Mouse (Mus musculus) embryonic facial prominence, embryonic 14.5 days (tissue): ENCODE results near the gene Bcr. TPM values are rescaled to one million over a fixed set of nuclear protein-coding genes. Genes with fewer than 3 reads are reported as not detected.

Source experiments
- ATAC-seq: fragments of 200-750 bp; cut with Nextera tagmentation; 2 replicates; pipeline ENCODE4 v1.8.0; 2017; ENCODE audit warnings: low read depth, moderate number of reproducible peaks, moderate TSS enrichment
- DNase-seq: peaks from one replicate; pipeline ENCODE4 v3.0.0-alpha.2; 2015; ENCODE audit warnings: low spot score
- H3K27ac ChIP-seq: fragments of 300-500 bp; sonication (generic); replicated peaks from 2 replicates; pipeline ENCODE4 v1.5.1; 2014; ENCODE audit warnings: low read depth, mild to moderate bottlenecking, low read length, moderate library complexity
- H3K27me3 ChIP-seq: fragments of 300-500 bp; sonication (generic); replicated peaks from 2 replicates; pipeline ENCODE4 v1.6.1; 2014; ENCODE audit warnings: low read length; ENCODE audit not compliant: control insufficient read depth, insufficient read depth
- H3K36me3 ChIP-seq: fragments of 300-500 bp; sonication (generic); 2 replicates; pipeline ENCODE4 v1.6.1; 2014; ENCODE audit warnings: low read length, mixed read lengths; ENCODE audit not compliant: control insufficient read depth, insufficient read depth
- H3K4me1 ChIP-seq: fragments of 300-500 bp; sonication (generic); 2 replicates; pipeline ENCODE4 v1.6.1; 2014; ENCODE audit warnings: antibody characterized with exemption, low read length; ENCODE audit not compliant: control insufficient read depth, insufficient read depth
- H3K4me2 ChIP-seq: fragments of 300-500 bp; sonication (generic); 2 replicates; pipeline ENCODE4 v1.6.1; 2014; ENCODE audit warnings: low read depth, mild to moderate bottlenecking, low read length, moderate library complexity, mixed read lengths
- H3K4me3 ChIP-seq: fragments of 300-500 bp; sonication (generic); 2 replicates; pipeline ENCODE4 v1.5.1; 2014; ENCODE audit warnings: low read depth, mild to moderate bottlenecking, low read length
- H3K9ac ChIP-seq: fragments of 300-500 bp; sonication (generic); 2 replicates; pipeline ENCODE4 v1.6.1; 2014; ENCODE audit warnings: low read depth, mild to moderate bottlenecking, low read length, moderate library complexity, mixed read lengths
- H3K9me3 ChIP-seq: fragments of 300-500 bp; sonication (generic); 2 replicates; pipeline ENCODE4 v1.6.1; 2016; ENCODE audit warnings: low read length; ENCODE audit not compliant: control insufficient read depth
- WGBS: fragments of 180-500 bp; shearing (Covaris S2); extraction: QIAGEN DNeasy Blood & Tissue Kit; methylation state at CpG from one replicate; pipeline ENCODE4 v1.1.7; 2014; 5-methylcytosine and 5-hydroxymethylcytosine counted together
- polyA plus RNA-seq: library from polyadenylated mRNA; unstranded; fragments of >200 nt; fragmentation: Nextera tagmentation; extraction: Ambion mirVana; gene quantifications from 2 replicates; pipeline ENCODE4 v1.2.1, GENCODE M21; 2014

Gene Bcr
- polyA plus RNA-seq, 1 experiment from 2014 or later: 8.1 TPM

- peaks cover 77% of the 10 kb centered on the region for H3K36me3 ChIP-seq
- no peak overlapping the region for H3K27ac ChIP-seq
- DNase-seq: no peak
- H3K9me3 ChIP-seq: no peaks in the 10 kb centered on the region
- no peaks in the 10 kb centered on the region for H3K4me1 ChIP-seq
- no peak overlapping the region for H3K4me3 ChIP-seq
- ATAC-seq: no peak
- H3K4me2 ChIP-seq: no peak overlapping the region
- H3K27me3 ChIP-seq: no peaks in the 10 kb centered on the region
- 91% methylated on average over 21 of the region's 21 CpGs for WGBS
- no peak overlapping the region for H3K9ac ChIP-seq
These were observed 75.2 kb downstream of the Bcr start for GRCm38 (mm10) chr10:75135518-75136162.

- Histone ChIP-seq H3K9ac (no peak overlapping the region), H3K36me3 (peaks cover 80% of the 10 kb centered on the region), H3K27me3 (no peaks in the 10 kb centered on the region), H3K4me3 (no peak overlapping the region), H3K9me3 (no peaks in the 10 kb centered on the region), H3K27ac (no peak overlapping the region), H3K4me1 (no peaks in the 10 kb centered on the region), H3K4me2 (no peak overlapping the region)
- ATAC-seq (no peak; the same call in 1 of the 2 replicates), DNase-seq (peak; percentile 33)
- 79% methylated on average over 3 of the region's 3 CpGs for WGBS
These were observed 76.8 kb downstream of the Bcr start for GRCm38 (mm10) chr10:75137148-75137547.

GRCm38 (mm10) chr10:75145221-75145620 lies 84.8 kb downstream of the Bcr start:
- no peaks in the 10 kb centered on the region for H3K4me1 ChIP-seq
- H3K4me2 ChIP-seq: no peak overlapping the region
- H3K36me3 ChIP-seq: peaks cover 58% of the 10 kb centered on the region
- H3K27ac ChIP-seq: no peak overlapping the region
- H3K4me3 ChIP-seq: no peak overlapping the region
- ATAC-seq (no peak), DNase-seq (no peak)
- 79% methylated on average over 17 of the region's 17 CpGs for WGBS
- H3K9ac ChIP-seq: no peak overlapping the region
- H3K27me3 ChIP-seq: no peaks in the 10 kb centered on the region
- H3K9me3 ChIP-seq: no peaks in the 10 kb centered on the region

DNA sequence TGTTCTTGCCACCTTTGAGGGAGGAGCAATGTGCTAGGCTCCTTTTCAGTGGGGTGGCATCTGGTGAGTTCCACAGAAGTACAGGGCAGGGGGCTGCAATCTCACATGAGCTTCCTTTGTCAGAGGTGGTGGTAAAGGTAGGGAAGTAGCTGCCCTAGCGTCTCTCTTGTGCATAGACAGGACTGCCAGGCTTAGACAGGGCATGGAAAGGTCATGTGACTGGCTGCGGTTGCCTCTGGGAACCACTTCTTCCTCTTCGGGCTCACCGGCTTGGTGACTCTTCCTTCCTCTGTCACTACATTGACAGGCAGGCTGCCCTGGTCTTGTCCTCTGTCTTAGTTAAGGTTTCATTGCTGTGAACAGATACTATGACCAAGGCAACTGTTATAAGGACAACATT lies 85.6 kb downstream of the Bcr start:
- Histone ChIP-seq H3K4me3 (no peak overlapping the region), H3K9me3 (no peaks in the 10 kb centered on the region), H3K9ac (no peak overlapping the region), H3K4me2 (no peak overlapping the region), H3K4me1 (no peaks in the 10 kb centered on the region), H3K27ac (no peak overlapping the region), H3K27me3 (no peaks in the 10 kb centered on the region), H3K36me3 (peaks cover 50% of the 10 kb centered on the region)
- ATAC-seq: no peak
- DNase-seq: no peak
- WGBS: 88% methylated on average over 4 of the region's 4 CpGs

GRCm38 (mm10) chr10:75146619-75147018 lies 86.2 kb downstream of the Bcr start:
- WGBS: 85% methylated on average over 10 of the region's 10 CpGs
- Histone ChIP-seq H3K4me2 (no peak overlapping the region), H3K36me3 (peaks cover 47% of the 10 kb centered on the region)

DNA sequence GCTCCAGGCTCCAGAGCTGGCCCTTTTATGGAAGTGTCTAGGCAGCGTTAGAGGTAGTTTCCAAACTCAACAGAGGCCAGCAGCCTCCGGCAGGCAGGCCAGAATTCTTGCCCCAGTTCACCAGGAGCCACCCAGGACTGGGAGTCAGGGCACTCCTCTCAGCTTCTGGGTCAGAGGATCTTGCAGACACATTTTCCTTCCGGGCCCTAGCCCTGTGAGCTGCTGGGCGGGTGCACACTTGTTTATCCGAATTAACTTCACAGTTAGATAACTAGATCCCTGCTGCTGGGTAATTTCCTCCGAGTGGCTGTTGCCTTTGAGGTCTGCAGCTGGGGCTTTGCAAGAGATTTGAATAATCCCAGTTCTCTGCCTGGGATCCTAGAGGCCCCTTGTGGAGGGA lies 87.9 kb downstream of the Bcr start:
- Histone ChIP-seq H3K36me3 (peaks cover 49% of the 10 kb centered on the region), H3K9ac (no peak overlapping the region), H3K27ac (no peak overlapping the region), H3K4me2 (no peak overlapping the region), H3K4me1 (no peaks in the 10 kb centered on the region), H3K4me3 (no peak overlapping the region), H3K9me3 (no peaks in the 10 kb centered on the region), H3K27me3 (no peaks in the 10 kb centered on the region)
- ATAC-seq (no peak), DNase-seq (peak; percentile 22)
- 39% methylated on average over 6 of the region's 6 CpGs for WGBS

More at GRCm38 (mm10) chr10:75146619-75147018, 86.2 kb downstream of the Bcr start:
- ATAC-seq (no peak), DNase-seq (no peak)
- Histone ChIP-seq H3K27me3 (no peaks in the 10 kb centered on the region), H3K9me3 (no peaks in the 10 kb centered on the region), H3K27ac (no peak overlapping the region), H3K4me3 (no peak overlapping the region), H3K4me1 (no peaks in the 10 kb centered on the region), H3K9ac (no peak overlapping the region)

DNA sequence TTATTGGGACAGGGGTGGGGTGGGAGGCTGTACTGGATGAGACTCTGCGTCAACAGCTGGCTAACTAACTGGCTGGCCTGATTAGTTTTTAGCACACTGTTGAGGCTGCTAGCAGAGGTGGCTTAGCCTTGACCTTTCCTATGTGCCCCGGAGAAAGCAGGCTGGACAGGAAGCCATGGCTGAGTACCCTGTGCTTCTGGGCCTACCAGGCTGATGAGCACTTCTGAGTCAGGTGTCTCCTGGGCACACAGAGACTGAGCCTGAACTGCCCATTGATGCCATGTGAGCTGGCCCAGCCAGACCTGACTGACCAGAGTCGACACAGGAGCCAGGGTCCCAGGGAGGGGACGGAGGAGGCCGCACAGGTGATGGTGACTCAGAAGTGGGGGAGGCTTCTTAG lies 90.0 kb downstream of the Bcr start:
- Histone ChIP-seq H3K9ac (no peak overlapping the region), H3K27me3 (no peaks in the 10 kb centered on the region), H3K36me3 (peaks cover 50% of the 10 kb centered on the region), H3K4me2 (no peak overlapping the region), H3K27ac (no peak overlapping the region), H3K4me3 (no peak overlapping the region), H3K4me1 (no peaks in the 10 kb centered on the region), H3K9me3 (no peaks in the 10 kb centered on the region)
- DNase-seq (no peak), ATAC-seq (no peak)
- WGBS: 82% methylated on average over 5 of the region's 5 CpGs

DNA sequence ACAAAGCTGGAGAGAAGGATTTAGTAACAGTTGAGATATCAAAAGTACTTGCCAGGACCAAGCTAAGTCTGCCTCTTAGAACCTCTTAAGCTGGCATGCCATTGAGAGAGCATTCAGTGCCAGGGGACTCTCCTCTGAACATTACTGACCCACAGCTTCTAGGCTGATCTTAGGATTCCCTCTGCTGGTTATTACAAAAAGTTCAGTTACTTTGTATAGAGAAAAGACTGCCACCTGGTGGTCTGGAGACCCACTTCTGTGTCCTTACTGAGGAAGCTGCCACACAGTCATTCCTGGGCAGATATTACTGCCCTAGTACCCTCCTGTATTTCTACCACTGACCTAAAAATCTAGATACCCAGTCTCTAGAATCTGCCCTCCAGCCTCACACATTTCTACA lies 90.9 kb downstream of the Bcr start:
- H3K4me1 ChIP-seq: no peaks in the 10 kb centered on the region
- ATAC-seq: peak; percentile 64; the same call in 1 of the 2 replicates

DNA sequence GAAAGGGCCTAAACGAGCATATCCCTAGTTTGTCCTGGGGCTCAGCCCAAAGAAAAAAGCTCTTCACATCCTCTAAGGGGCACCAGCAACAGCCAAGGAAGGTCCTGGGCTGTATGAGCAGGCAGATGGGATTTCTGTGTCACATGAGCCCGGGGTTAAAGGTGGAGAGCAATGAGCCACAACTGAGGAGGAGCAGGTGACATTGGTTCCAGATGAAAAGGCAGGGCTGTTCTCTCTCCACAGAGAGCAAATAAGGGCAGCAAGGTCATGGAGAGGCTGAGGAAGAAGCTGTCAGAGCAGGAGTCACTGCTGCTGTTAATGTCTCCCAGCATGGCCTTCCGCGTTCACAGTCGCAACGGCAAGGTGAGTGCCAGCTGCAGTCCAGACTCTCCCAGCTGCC lies 96.4 kb downstream of the Bcr start:
- no peak overlapping the region for H3K27ac ChIP-seq
- no peak overlapping the region for H3K4me3 ChIP-seq
- H3K9ac ChIP-seq: no peak overlapping the region
- peaks cover 77% of the 10 kb centered on the region for H3K36me3 ChIP-seq
- no peaks in the 10 kb centered on the region for H3K27me3 ChIP-seq
- DNase-seq (no peak), ATAC-seq (no peak)
- H3K4me1 ChIP-seq: no peaks in the 10 kb centered on the region
- 60% methylated on average over 6 of the region's 6 CpGs for WGBS
- no peak overlapping the region for H3K4me2 ChIP-seq
- H3K9me3 ChIP-seq: no peaks in the 10 kb centered on the region

More for the DNA sequence above, 90.9 kb downstream of the Bcr start:
- no peak overlapping the region for H3K9ac ChIP-seq
- H3K27me3 ChIP-seq: no peaks in the 10 kb centered on the region
- no peak overlapping the region for H3K4me3 ChIP-seq
- peaks cover 50% of the 10 kb centered on the region for H3K36me3 ChIP-seq
- H3K9me3 ChIP-seq: no peaks in the 10 kb centered on the region
- no peak overlapping the region for H3K4me2 ChIP-seq
- no peak overlapping the region for H3K27ac ChIP-seq
- peak; percentile 94 for DNase-seq
